Comparison of ENCODE assay signal across 15 mouse cellular contexts in genomic region chr1:191756520-191757199, GRCm38 (mm10). TPM values are rescaled to one million over a fixed set of nuclear protein-coding genes. Genes with fewer than 3 reads are reported as not detected.
DNase-seq lines count a peak whose midpoint lies in the region; ATAC-seq lines count a peak whose summit lies in the region.
"Had no signal": no experiment of that assay in that cellular context is flagged by ENCODE, and none has a peak within 500 bp of the region (broad histone marks: within the 10 kb centered on the region; RNA-seq: fewer than 3 reads in every experiment).

No protein-coding gene starts in this region.

- peak; percentile 100 for ATAC-seq in granulocyte monocyte progenitor cell, adult 5-6 weeks (replicated peaks; ENCODE audit: poor library complexity, severe bottlenecking)
- ATAC-seq in megakaryocyte-erythroid progenitor cell, adult 5-6 weeks (replicated peaks; ENCODE audit: low FRiP score, low TSS enrichment, poor library complexity, severe bottlenecking): no peak
- ATAC-seq: forebrain, postnatal 0 days had no signal

- DNase-seq in layer of hippocampus, adult 9-11 months: peak; percentile 47
- DNase-seq in layer of hippocampus, adult 9-10 months (ENCODE audit: low spot score): no peak
- peak; percentile 78 to 82 for DNase-seq in B cell, adult 2 months
- peak; percentile 25 for DNase-seq in spleen, adult 12 weeks (ENCODE audit: low spot score)
- DNase-seq in urinary bladder, adult 18-20 months (ENCODE audit: low spot score in 2 of 2): no peak
- DNase-seq in testis, postnatal 14 days (ENCODE audit: low spot score): no peak
- DNase-seq: adrenal gland, adult 8-10 months; cerebellum, adult 9-11 months; embryo, embryonic 11 days; forebrain, postnatal 0 days; kidney, adult 18-20 months; lung, embryonic 14.5 days; right cerebral cortex, adult 18-20 months had no signal

RNA-seq across cellular contexts. Expression of gene Lpgat1, which starts 39.0 kb away (rescaled TPM):
- 32.2 and 34.6 TPM in 2 replicates for total RNA-seq in granulocyte monocyte progenitor cell, adult 5-6 weeks (2014; fragmentation: Nextera tagmentation)
- total RNA-seq in granulocyte monocyte progenitor cell, adult 5-6 weeks (2017): 31.7 and 36.3 TPM in 2 replicates
- total RNA-seq in megakaryocyte-erythroid progenitor cell, adult 5-6 weeks (2014; fragmentation: Nextera tagmentation): 1.7 and 2.1 TPM in 2 replicates
- 2.5 and 9.9 TPM in 2 replicates for total RNA-seq in megakaryocyte-erythroid progenitor cell, adult 5-6 weeks (2017)

Comparison
In these comparisons a context has a peak if more than half of its experiments do, and no peak if none do; other contexts are left out.
1. DNase-seq: peak in layer of hippocampus, adult 9-11 months (single experiment), B cell, adult 2 months (2 of 2) and spleen, adult 12 weeks (single experiment); none in layer of hippocampus, adult 9-10 months (single experiment), urinary bladder, adult 18-20 months (0 of 2) and testis, postnatal 14 days (single experiment).